Mouse (Mus musculus) midbrain, embryonic 11.5 days (tissue): ENCODE measurements around the gene Sh3bp1. TPM values are rescaled to one million over a fixed set of nuclear protein-coding genes. Genes with fewer than 3 reads are reported as not detected.

Source experiments
- ATAC-seq: fragments of 200-750 bp; cut with Nextera tagmentation; 2 replicates; pipeline ENCODE4 v1.8.0; 2017; ENCODE audit warnings: moderate TSS enrichment, moderate library complexity; ENCODE audit not compliant: low FRiP score
- DNase-seq: peaks from one replicate; pipeline ENCODE4 v3.0.0; 2015; ENCODE audit warnings: low spot score; ENCODE audit errors: missing footprints
- H3K27ac ChIP-seq: fragments of 300-500 bp; sonication (generic); 2 replicates; pipeline ENCODE4 v1.5.1; 2014; ENCODE audit warnings: low read depth, low read length
- H3K27me3 ChIP-seq: fragments of 300-500 bp; sonication (generic); 2 replicates; pipeline ENCODE4 v1.6.1; 2014; ENCODE audit warnings: mild to moderate bottlenecking, low read length, moderate library complexity, mixed read lengths; ENCODE audit not compliant: control insufficient read depth, insufficient read depth
- H3K36me3 ChIP-seq: fragments of 300-500 bp; sonication (generic); 2 replicates; pipeline ENCODE4 v1.6.1; 2014; ENCODE audit warnings: mild to moderate bottlenecking, low read length, moderate library complexity, mixed read lengths; ENCODE audit not compliant: control insufficient read depth, insufficient read depth
- H3K4me1 ChIP-seq: fragments of 300-500 bp; sonication (generic); 2 replicates; pipeline ENCODE4 v1.6.1; 2014; ENCODE audit warnings: low read length; ENCODE audit not compliant: control insufficient read depth, insufficient read depth
- H3K4me2 ChIP-seq: fragments of 300-500 bp; sonication (generic); 2 replicates; pipeline ENCODE4 v1.6.1; 2014; ENCODE audit warnings: mild to moderate bottlenecking, moderate library complexity
- H3K4me3 ChIP-seq: fragments of 300-500 bp; sonication (generic); 2 replicates; pipeline ENCODE4 v1.5.1; 2014; ENCODE audit warnings: low read depth, low read length
- H3K9ac ChIP-seq: fragments of 300-500 bp; sonication (generic); 2 replicates; pipeline ENCODE4 v1.6.1; 2014; ENCODE audit warnings: low read length
- H3K9me3 ChIP-seq: fragments of 300-500 bp; sonication (generic); 2 replicates; pipeline ENCODE4 v1.6.1; 2016; ENCODE audit warnings: low read length; ENCODE audit not compliant: control insufficient read depth
- WGBS: fragments of 180-500 bp; shearing (Covaris S2); extraction: QIAGEN DNeasy Blood & Tissue Kit; methylation state at CpG from one replicate; pipeline ENCODE4 v1.1.7; 2014; 5-methylcytosine and 5-hydroxymethylcytosine counted together
- polyA plus RNA-seq: library from polyadenylated mRNA; unstranded; fragments of >200 nt; fragmentation: Nextera tagmentation; extraction: Ambion mirVana; gene quantifications from 2 replicates; pipeline ENCODE4 v1.2.1, GENCODE M21; 2014

Sh3bp1 gene
- polyA plus RNA-seq, 1 experiment from 2014 or later: 9.1 TPM

DNA sequence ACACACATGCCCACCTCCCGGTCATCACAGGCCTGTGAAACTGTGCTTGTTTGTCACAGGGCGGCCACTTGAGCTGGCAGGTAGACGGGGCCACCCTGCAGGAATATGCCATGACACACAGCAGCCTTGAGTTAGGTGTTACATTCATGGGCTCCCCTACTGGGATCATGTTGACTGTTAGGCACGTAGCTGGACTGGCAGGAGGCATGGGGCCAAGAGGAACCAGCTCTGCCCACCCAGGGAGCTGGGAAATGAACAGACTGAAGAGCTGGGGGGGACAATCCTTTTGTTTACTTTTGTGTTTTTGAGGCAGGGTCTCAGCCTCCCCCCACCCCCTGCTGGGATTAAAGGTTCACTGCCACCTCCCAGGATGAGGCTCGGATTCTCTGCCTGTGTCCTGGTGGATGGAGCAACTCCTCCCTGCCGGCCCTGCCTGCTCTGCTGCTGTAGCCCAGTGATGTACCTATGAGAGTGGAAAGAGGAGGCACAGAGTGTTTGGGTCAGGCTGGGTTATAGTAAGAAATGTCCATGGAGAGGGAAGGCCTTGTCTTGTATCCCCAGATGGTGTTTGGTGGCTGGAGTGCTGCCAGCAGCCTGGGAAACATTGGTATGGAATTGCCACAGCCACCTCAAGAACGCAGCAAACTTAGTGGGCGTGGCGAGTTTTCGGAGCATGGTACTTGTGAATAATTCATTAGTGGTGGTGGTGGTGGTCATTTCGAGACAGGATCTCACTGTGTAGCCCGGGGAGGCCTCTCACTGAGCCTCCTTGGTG is 16.7 kb downstream of the Sh3bp1 start:
- Histone ChIP-seq H3K36me3 (peaks cover 4% of the 10 kb centered on the region; the same call in 1 of the 2 replicates), H3K4me2 (peak overlapping the region; percentile 90), H3K27me3 (no peaks in the 10 kb centered on the region), H3K4me1 (peaks cover 23% of the 10 kb centered on the region), H3K4me3 (peak overlapping the region; percentile 21), H3K9ac (peak overlapping the region; percentile 55), H3K27ac (0 out of 2 replicates have a peak overlapping the region, but pooled peaks have one; percentile 27), H3K9me3 (no peaks in the 10 kb centered on the region)
- ATAC-seq (no peak; the same call in 1 of the 2 replicates), DNase-seq (no peak)
- 58% methylated on average over 12 of the region's 12 CpGs for WGBS

DNA sequence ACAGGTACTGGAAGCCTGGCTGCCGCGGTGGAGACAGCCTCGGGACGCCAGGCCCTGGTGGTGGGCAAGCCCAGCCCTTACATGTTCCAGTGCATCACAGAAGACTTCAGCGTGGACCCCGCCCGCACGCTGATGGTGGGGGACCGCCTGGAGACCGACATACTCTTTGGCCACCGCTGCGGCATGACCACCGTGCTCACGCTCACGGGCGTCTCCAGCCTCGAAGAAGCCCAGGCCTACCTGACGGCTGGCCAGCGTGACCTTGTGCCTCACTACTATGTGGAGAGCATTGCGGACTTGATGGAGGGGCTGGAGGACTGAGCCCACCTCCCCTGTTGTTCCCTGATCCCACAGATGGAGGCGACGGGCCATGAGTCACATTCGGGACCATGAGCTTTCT is 18.6 kb downstream of the Sh3bp1 start:
- Histone ChIP-seq H3K36me3 (peaks cover 4% of the 10 kb centered on the region; the same call in 1 of the 2 replicates), H3K27ac (no peak overlapping the region), H3K4me1 (peaks cover 23% of the 10 kb centered on the region), H3K9me3 (no peaks in the 10 kb centered on the region), H3K4me2 (no peak overlapping the region), H3K9ac (no peak overlapping the region), H3K4me3 (no peak overlapping the region), H3K27me3 (no peaks in the 10 kb centered on the region)
- ATAC-seq: no peak
- 96% methylated on average over 23 of the region's 23 CpGs for WGBS
- no peak for DNase-seq

DNA sequence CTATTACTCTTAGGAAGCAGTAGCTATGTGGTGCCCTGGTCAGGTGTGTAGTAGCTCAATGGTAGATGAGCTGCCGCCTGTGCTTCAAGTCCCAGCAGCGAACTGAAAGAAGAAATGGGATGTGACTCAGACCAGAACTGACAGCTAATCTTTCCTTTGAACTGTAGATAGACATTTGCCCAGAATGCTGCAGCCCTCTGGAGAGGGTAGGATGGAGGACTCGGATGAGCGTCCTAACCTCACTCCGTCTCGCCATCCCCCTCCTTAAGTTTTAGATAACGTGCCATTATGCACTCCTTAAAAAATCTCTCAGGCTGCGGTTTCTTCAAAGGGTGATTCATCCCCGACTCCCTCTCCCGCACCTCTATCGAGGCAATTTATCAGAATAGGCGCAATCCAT is 20.3 kb downstream of the Sh3bp1 start:
- ATAC-seq: no peak
- H3K27me3 ChIP-seq: no peaks in the 10 kb centered on the region

DNA sequence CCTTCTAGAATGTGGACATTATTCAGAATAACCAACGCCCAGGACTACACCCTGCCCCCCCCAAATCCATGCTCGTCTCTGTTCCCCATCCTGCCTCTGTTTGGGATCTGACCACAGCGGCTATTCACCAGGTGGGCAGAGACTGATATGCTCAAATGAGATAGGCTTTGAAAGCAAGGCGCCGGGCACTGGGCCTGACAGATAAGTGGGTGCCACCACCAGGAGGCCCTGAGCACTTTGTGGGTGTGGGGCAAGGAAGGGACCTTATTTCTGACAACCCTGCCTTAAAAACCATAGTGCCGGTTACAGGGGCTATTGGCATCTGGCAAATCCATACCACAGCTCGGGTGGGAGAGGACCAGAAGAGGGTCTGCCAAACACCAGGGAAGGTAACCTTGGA is 23.1 kb downstream of the Sh3bp1 start:
- H3K9me3 ChIP-seq: no peaks in the 10 kb centered on the region
- ATAC-seq: no peak
- no peak overlapping the region for H3K27ac ChIP-seq
- H3K9ac ChIP-seq: no peak overlapping the region
- H3K4me2 ChIP-seq: no peak overlapping the region
- no peak overlapping the region for H3K4me3 ChIP-seq
- WGBS: 87% methylated on average over 7 of the region's 7 CpGs
- peaks cover 2% of the 10 kb centered on the region; the same call in 1 of the 2 replicates for H3K27me3 ChIP-seq
- H3K36me3 ChIP-seq: peaks cover 2% of the 10 kb centered on the region; the same call in 1 of the 2 replicates
- H3K4me1 ChIP-seq: peaks cover 12% of the 10 kb centered on the region
- DNase-seq: no peak

More for the DNA sequence above, 20.3 kb downstream of the Sh3bp1 start:
- Histone ChIP-seq H3K4me3 (no peak overlapping the region), H3K9ac (no peak overlapping the region), H3K4me1 (peaks cover 18% of the 10 kb centered on the region), H3K36me3 (peaks cover 4% of the 10 kb centered on the region; the same call in 1 of the 2 replicates), H3K4me2 (no peak overlapping the region), H3K9me3 (no peaks in the 10 kb centered on the region), H3K27ac (no peak overlapping the region)
- no peak for DNase-seq
- 88% methylated on average over 12 of the region's 12 CpGs for WGBS

DNA sequence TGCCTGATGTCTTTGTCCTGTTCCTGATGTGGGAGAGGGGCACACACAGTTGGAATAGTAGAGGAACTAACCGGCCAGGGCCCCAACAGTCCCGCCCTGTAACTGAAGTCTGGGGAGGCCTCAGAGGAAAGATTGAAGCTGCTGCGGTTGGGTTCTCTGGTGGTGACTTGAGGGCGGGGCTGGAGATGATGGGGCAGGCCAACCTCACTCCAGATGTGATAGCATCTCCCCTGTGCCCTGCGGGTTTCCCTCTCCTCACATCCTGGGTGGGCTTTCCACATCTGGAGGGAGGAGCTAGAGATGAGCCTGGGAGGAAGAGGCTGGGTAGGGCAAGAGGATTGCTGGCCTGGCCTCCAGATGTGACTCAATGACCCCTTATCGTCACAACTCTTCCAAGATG is 24.0 kb downstream of the Sh3bp1 start:
- 74% methylated on average over 6 of the region's 6 CpGs for WGBS
- Histone ChIP-seq H3K4me1 (peaks cover 21% of the 10 kb centered on the region), H3K9me3 (no peaks in the 10 kb centered on the region), H3K9ac (no peak overlapping the region), H3K36me3 (no peaks in the 10 kb centered on the region), H3K27me3 (peaks cover 2% of the 10 kb centered on the region; the same call in 1 of the 2 replicates), H3K27ac (no peak overlapping the region), H3K4me3 (no peak overlapping the region), H3K4me2 (no peak overlapping the region)
- DNase-seq: no peak
- no peak for ATAC-seq

DNA sequence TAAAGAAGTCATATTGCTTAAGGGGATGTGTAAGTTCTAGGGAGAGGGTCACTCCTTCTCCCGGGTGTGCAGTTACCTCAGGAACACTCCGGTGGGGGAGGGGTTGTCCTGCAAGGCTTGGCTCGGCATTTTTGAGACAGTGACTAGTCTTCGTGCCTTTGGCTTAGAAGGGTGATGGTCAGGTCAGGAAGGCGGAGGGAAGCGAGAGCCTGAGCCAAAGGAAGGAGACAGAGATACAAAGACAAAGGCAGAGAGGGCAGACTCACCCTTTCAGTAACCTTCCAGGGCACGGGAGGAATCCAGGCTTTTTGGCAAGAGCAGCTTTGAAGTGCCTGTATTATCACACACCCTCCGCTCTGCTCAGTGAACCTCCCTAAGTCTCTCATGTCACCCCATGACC is 25.6 kb downstream of the Sh3bp1 start:
- Histone ChIP-seq H3K9me3 (no peaks in the 10 kb centered on the region), H3K36me3 (no peaks in the 10 kb centered on the region), H3K4me2 (no peak overlapping the region), H3K9ac (no peak overlapping the region), H3K27me3 (peaks cover 2% of the 10 kb centered on the region; the same call in 1 of the 2 replicates), H3K4me1 (peaks cover 22% of the 10 kb centered on the region), H3K27ac (no peak overlapping the region), H3K4me3 (no peak overlapping the region)
- DNase-seq (no peak), ATAC-seq (no peak)
- WGBS: 27% methylated on average over 8 of the region's 8 CpGs

DNA sequence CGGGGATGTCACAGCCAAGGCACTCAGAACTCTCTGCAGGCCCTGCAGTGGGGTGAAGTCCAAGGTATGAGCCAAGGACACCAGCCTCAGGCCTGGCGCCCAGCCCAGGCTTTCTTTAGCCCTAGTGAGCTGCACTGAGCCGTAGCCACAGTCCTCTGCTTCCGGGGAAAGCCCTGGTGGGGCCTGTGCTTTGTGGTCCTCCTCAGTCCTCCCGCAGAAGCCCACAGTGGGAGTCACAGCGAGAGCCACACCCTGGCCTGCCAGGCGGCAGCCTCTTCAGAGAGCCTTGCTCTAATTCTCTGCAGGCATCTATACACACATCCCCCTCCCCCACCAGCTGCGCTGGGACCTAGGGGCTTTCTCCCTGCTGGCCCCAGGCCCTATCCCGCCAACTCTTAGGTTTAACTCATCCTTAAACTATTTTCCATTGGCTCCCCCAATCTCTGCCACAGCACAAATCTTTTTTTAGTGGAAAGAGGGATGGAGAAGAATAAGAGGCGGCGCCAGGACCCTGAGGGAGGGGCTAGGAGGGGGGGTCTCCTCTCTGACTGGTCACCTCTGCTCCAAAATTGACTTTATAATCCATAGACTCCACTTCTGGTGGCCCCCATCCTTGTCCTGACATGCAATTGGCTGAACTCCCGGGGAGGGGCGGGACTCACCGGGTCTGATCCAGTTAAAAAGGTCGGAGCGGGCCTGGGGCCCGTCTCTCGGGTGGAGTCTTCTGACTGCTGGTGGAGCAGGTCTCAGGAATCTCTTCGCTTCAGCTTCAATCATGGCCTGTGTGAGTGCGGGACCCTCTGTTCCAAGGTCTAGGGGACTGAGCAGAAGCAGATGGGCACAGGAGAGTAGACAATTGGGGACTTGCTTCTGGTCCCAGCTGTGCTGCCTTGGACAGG is 26.7 kb downstream of the Sh3bp1 start, which contains the start of gene Lgals1:
TSS of gene Lgals1 (plus strand) at position 705 of the 899 bp plus-strand sequence.
- Histone ChIP-seq H3K4me2 (peak within 1 kb of the TSS; percentile 54), H3K27me3 (peaks cover 2% of the 10 kb centered on the region; the same call in 1 of the 2 replicates), H3K4me3 (peak within 1 kb of the TSS; percentile 25; the same call in 1 of the 2 replicates), H3K4me1 (peaks cover 22% of the 10 kb centered on the region), H3K9ac (peak within 1 kb of the TSS; percentile 46), H3K27ac (no peak within 1 kb of the TSS; the same call in 1 of the 2 replicates), H3K9me3 (no peaks in the 10 kb centered on the region), H3K36me3 (no peaks in the 10 kb centered on the region)
- ATAC-seq (peak; percentile 70), DNase-seq (peak; percentile 91)
- WGBS: 4% methylated on average over 20 of the region's 20 CpGs

DNA sequence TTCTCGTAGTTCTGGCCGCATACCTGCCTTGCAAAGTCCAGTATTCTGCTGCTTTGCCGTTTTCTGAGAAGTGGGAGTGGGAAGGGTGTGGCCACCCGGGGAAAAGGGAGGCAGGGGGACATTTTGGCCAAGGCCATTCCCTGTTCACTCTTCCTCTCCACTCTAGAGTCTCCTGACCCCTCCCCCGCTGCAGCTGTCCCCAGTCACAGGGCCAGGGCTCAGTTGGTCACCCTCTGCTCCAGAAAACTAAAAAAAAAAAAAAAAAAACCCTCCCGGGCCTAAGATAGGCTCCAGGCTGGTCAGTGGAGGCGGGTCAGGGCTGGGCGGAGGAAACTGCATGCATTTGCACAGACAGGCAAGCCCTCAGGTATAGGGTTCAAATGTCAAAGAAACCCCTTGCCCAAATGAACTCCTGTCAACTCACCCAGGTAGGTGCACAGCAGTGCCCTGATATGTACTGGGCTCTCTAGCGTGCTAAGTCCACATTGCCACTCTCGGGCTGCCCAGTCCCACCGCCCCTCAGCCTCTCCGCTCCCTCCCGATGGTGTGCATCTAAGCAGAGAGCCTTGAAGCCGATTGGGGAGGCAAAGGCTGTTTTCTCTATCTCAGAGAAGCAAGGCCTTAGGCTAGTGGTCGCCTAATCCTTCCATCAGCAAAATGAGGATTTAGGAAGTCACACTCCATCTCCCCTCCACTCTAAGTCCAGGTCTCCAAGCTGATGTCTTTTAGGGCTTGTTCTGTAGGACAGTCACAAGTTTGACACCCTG is 27.6 kb downstream of the Sh3bp1 start:
- H3K4me1 ChIP-seq: peaks cover 22% of the 10 kb centered on the region
- H3K9ac ChIP-seq: peak overlapping the region; percentile 46; the same call in 1 of the 2 replicates
- H3K4me2 ChIP-seq: peak overlapping the region; percentile 54
- peak; percentile 89 for DNase-seq
- H3K4me3 ChIP-seq: peak overlapping the region; percentile 25; the same call in 1 of the 2 replicates
- H3K27me3 ChIP-seq: peaks cover 2% of the 10 kb centered on the region; the same call in 1 of the 2 replicates
- no peaks in the 10 kb centered on the region for H3K9me3 ChIP-seq
- no peaks in the 10 kb centered on the region for H3K36me3 ChIP-seq
- WGBS: 21% methylated on average over 14 of the region's 15 CpGs
- ATAC-seq: no peak
- H3K27ac ChIP-seq: no peak overlapping the region
